Mouse (Mus musculus) limb, embryonic 11.5 days (tissue): ENCODE measurements around the gene Scn10a. TPM values are rescaled to one million over a fixed set of nuclear protein-coding genes. Genes with fewer than 3 reads are reported as not detected.

Experiments used
- ATAC-seq: fragments of 200-750 bp; cut with Nextera tagmentation; 2 replicates; pipeline ENCODE4 v1.8.0; 2017; ENCODE audit warnings: low read depth; ENCODE audit not compliant: insufficient number of reproducible peaks, low FRiP score, low TSS enrichment
- DNase-seq: peaks from one replicate; pipeline ENCODE4 v3.0.0-alpha.2; 2015; ENCODE audit warnings: low spot score
- H3K27ac ChIP-seq: fragments of 300-500 bp; sonication (generic); replicated peaks from 2 replicates; pipeline ENCODE4 v1.5.1; 2014; ENCODE audit warnings: low read depth, mild to moderate bottlenecking, low read length
- H3K27me3 ChIP-seq: fragments of 300-500 bp; sonication (generic); 2 replicates; pipeline ENCODE4 v1.6.1; 2014; ENCODE audit warnings: mild to moderate bottlenecking, low read length, mixed read lengths; ENCODE audit not compliant: control insufficient read depth, insufficient read depth
- H3K36me3 ChIP-seq: fragments of 300-500 bp; sonication (generic); 2 replicates; pipeline ENCODE4 v1.6.1; 2014; ENCODE audit warnings: mild to moderate bottlenecking, low read length, moderate library complexity, mixed read lengths; ENCODE audit not compliant: control insufficient read depth, insufficient read depth
- H3K4me1 ChIP-seq: fragments of 300-500 bp; sonication (generic); 2 replicates; pipeline ENCODE4 v1.6.1; 2014; ENCODE audit warnings: low read length, mixed read lengths; ENCODE audit not compliant: control insufficient read depth, insufficient read depth
- H3K4me2 ChIP-seq: fragments of 300-500 bp; sonication (generic); 2 replicates; pipeline ENCODE4 v1.6.1; 2014; ENCODE audit warnings: low read depth, mild to moderate bottlenecking, moderate library complexity; ENCODE audit not compliant: severe bottlenecking
- H3K4me3 ChIP-seq: fragments of 300-500 bp; sonication (generic); 2 replicates; pipeline ENCODE4 v1.5.1; 2014; ENCODE audit warnings: low read depth, low read length
- H3K9ac ChIP-seq: fragments of 300-500 bp; sonication (generic); 2 replicates; pipeline ENCODE4 v1.6.1; 2014; ENCODE audit warnings: mild to moderate bottlenecking, low read length
- H3K9me3 ChIP-seq: fragments of 300-500 bp; sonication (generic); 2 replicates; pipeline ENCODE4 v1.6.1; 2016; ENCODE audit warnings: low read length; ENCODE audit not compliant: control insufficient read depth
- WGBS: fragments of 180-500 bp; shearing (Covaris S2); extraction: QIAGEN DNeasy Blood & Tissue Kit; methylation state at CpG from one replicate; pipeline ENCODE4 v1.1.7; 2014; 5-methylcytosine and 5-hydroxymethylcytosine counted together
- polyA plus RNA-seq: library from polyadenylated mRNA; unstranded; fragments of >200 nt; fragmentation: Nextera tagmentation; extraction: Ambion mirVana; gene quantifications from 2 replicates; pipeline ENCODE4 v1.2.1, GENCODE M21; 2014

Gene Scn10a
- polyA plus RNA-seq, 1 experiment from 2014 or later, result 0.03 TPM

GRCm38 (mm10) chr9:119728412-119729097, 9.4 kb upstream of the Scn10a start:
- Histone ChIP-seq H3K4me2 (no peak overlapping the region), H3K9ac (no peak overlapping the region), H3K27ac (no peak overlapping the region), H3K4me3 (no peak overlapping the region), H3K27me3 (no peaks in the 10 kb centered on the region), H3K9me3 (no peaks in the 10 kb centered on the region), H3K4me1 (no peaks in the 10 kb centered on the region), H3K36me3 (no peaks in the 10 kb centered on the region)
- DNase-seq, result no peak
- no peak for ATAC-seq
- 89% methylated on average over 11 of the region's 11 CpGs for whole genome bisulfite sequencing

- Histone ChIP-seq H3K4me2 (no peak overlapping the region), H3K27me3 (no peaks in the 10 kb centered on the region)
- no peak for ATAC-seq
Measured at GRCm38 (mm10) chr9:119726990-119727389, 7.9 kb upstream of the Scn10a start.

GRCm38 (mm10) chr9:119725293-119725862, 6.3 kb upstream of the Scn10a start:
- H3K4me3 ChIP-seq, result no peak overlapping the region
- no peaks in the 10 kb centered on the region for H3K27me3 ChIP-seq
- no peak overlapping the region for H3K4me2 ChIP-seq
- 78% methylated on average over 6 of the region's 6 CpGs for WGBS
- ATAC-seq (no peak), DNase-seq (no peak)
- no peaks in the 10 kb centered on the region for H3K36me3 ChIP-seq
- no peak overlapping the region for H3K9ac ChIP-seq
- no peaks in the 10 kb centered on the region for H3K4me1 ChIP-seq
- no peak overlapping the region for H3K27ac ChIP-seq
- no peaks in the 10 kb centered on the region for H3K9me3 ChIP-seq

More at GRCm38 (mm10) chr9:119726990-119727389, 7.9 kb upstream of the Scn10a start:
- Histone ChIP-seq H3K9me3 (no peaks in the 10 kb centered on the region), H3K27ac (no peak overlapping the region), H3K4me1 (no peaks in the 10 kb centered on the region), H3K9ac (no peak overlapping the region), H3K36me3 (no peaks in the 10 kb centered on the region), H3K4me3 (no peak overlapping the region)
- no peak for DNase-seq
- WGBS, result 93% methylated on average over 4 of the region's 4 CpGs

DNA sequence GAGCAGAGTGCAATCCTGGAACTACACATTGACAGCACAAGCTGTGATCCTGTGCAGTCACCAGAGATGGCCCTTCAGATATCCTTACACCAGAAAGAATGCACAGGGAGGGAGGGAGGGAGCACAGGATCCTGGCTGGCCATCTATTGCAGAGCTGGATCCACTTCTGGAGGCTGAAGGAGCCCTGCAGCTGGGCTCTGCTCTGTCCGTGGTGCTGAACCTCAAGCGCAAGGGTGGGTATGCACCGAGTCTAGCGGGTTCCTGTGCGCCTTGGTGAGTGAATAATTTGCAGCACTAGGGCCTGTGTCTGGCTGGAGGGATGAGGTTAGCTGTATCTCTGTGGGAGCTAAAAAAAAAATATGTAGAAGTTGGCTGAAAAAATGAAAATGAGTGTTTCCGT, 12.4 kb downstream of the Scn10a start:
- Histone ChIP-seq H3K4me1 (no peaks in the 10 kb centered on the region), H3K4me3 (no peak overlapping the region), H3K27ac (no peak overlapping the region), H3K27me3 (no peaks in the 10 kb centered on the region), H3K4me2 (no peak overlapping the region), H3K36me3 (no peaks in the 10 kb centered on the region), H3K9ac (no peak overlapping the region), H3K9me3 (no peaks in the 10 kb centered on the region)
- WGBS, result 15% methylated on average over 6 of the region's 6 CpGs
- DNase-seq (peak; percentile 91), ATAC-seq (no peak)

DNA sequence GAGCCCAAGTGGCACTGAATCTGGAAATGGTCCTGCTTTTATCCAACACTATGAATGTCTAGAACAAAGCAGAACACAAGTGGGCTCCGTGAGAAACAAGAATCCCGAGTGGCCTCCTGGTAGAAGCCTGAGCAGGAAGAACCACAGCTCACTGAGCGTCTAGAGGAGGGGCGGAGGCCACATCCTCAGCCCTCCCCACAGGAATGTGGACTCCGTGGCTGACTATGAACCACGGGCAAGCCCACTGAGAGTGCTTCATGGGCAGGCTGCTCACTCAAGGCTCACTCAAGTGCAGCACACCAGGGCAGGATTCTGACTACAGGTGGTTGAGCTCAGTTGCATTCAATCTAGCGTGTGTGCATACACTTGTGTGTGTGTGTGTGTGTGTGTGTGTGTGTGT, 27.6 kb downstream of the Scn10a start:
- H3K27me3 ChIP-seq, result no peaks in the 10 kb centered on the region
- no peak overlapping the region for H3K9ac ChIP-seq
- no peaks in the 10 kb centered on the region for H3K4me1 ChIP-seq
- H3K9me3 ChIP-seq, result no peaks in the 10 kb centered on the region
- no peak for DNase-seq
- no peaks in the 10 kb centered on the region for H3K36me3 ChIP-seq
- H3K4me3 ChIP-seq, result no peak overlapping the region
- ATAC-seq, result no peak
- H3K27ac ChIP-seq, result no peak overlapping the region
- no peak overlapping the region for H3K4me2 ChIP-seq
- 84% methylated on average over 7 of the region's 7 CpGs for WGBS

- H3K36me3 ChIP-seq, result no peaks in the 10 kb centered on the region
- H3K9ac ChIP-seq, result no peak overlapping the region
- H3K27me3 ChIP-seq, result no peaks in the 10 kb centered on the region
- H3K9me3 ChIP-seq, result 0 out of 2 replicates have a peak, but pooled peaks cover 2% of the 10 kb centered on the region
- 79% methylated on average over 8 of the region's 8 CpGs for WGBS
- no peak for DNase-seq
- H3K4me2 ChIP-seq, result no peak overlapping the region
- H3K4me1 ChIP-seq, result no peaks in the 10 kb centered on the region
- H3K27ac ChIP-seq, result no peak overlapping the region
- ATAC-seq, result no peak
- H3K4me3 ChIP-seq, result no peak overlapping the region
Measured at GRCm38 (mm10) chr9:119691001-119691400, 28.1 kb downstream of the Scn10a start.

GRCm38 (mm10) chr9:119687893-119688292, 31.2 kb downstream of the Scn10a start:
- H3K36me3 ChIP-seq, result no peaks in the 10 kb centered on the region
- WGBS, result 68% methylated on average over 8 of the region's 8 CpGs
- H3K27me3 ChIP-seq, result no peaks in the 10 kb centered on the region
- H3K4me2 ChIP-seq, result no peak overlapping the region
- no peak overlapping the region for H3K4me3 ChIP-seq
- ATAC-seq, result no peak
- H3K9ac ChIP-seq, result no peak overlapping the region
- H3K9me3 ChIP-seq, result 0 out of 2 replicates have a peak, but pooled peaks cover 2% of the 10 kb centered on the region
- no peaks in the 10 kb centered on the region for H3K4me1 ChIP-seq
- H3K27ac ChIP-seq, result no peak overlapping the region
- DNase-seq, result no peak

- DNase-seq (no peak), ATAC-seq (no peak)
- H3K4me3 ChIP-seq, result no peak overlapping the region
- H3K9ac ChIP-seq, result no peak overlapping the region
- no peaks in the 10 kb centered on the region for H3K36me3 ChIP-seq
- no peaks in the 10 kb centered on the region for H3K27me3 ChIP-seq
- no peak overlapping the region for H3K27ac ChIP-seq
- WGBS, result 95% methylated on average over 8 of the region's 8 CpGs
- 0 out of 2 replicates have a peak, but pooled peaks cover 2% of the 10 kb centered on the region for H3K9me3 ChIP-seq
- H3K4me2 ChIP-seq, result no peak overlapping the region
- H3K4me1 ChIP-seq, result no peaks in the 10 kb centered on the region
Measured at GRCm38 (mm10) chr9:119686187-119686586, 32.9 kb downstream of the Scn10a start.
